Mouse (Mus musculus) G1E (cell line): ENCODE measurements at regions not wholly inside any gene's neighbourhood (a gene's known extent, or its start where the extent isn't known, plus 50 kb on each side); places are given as distances from the start of the nearest gene placed in this dataset.

ENCODE experiments used
- CTCF ChIP-seq: IDR thresholded peaks from 2 replicates; pipeline ENCODE4 v1.5.1; 2012; ENCODE audit warnings: low read depth, low read length, inconsistent platforms, mixed read lengths
- GATA1 ChIP-seq: IDR thresholded peaks from 2 replicates; pipeline ENCODE4 v1.6.1; 2012; ENCODE audit warnings: borderline replicate concordance, low read length, inconsistent platforms, mixed read lengths
- POLR2AphosphoS5 ChIP-seq: IDR thresholded peaks from 2 replicates; pipeline ENCODE4 v1.6.1; 2012; ENCODE audit warnings: low read depth, low read length, inconsistent platforms; ENCODE audit not compliant: insufficient replicate concordance

GRCm38 (mm10) chr5:111635092-111635491 is 98.6 kb upstream of the Gm26897 start:
- TF ChIP-seq CTCF = no peak
- TF ChIP-seq GATA1 = no peak
- TF ChIP-seq POLR2AphosphoS5 = no peak
